Mouse (Mus musculus) urinary bladder, postnatal 14 days (tissue): ENCODE data around the gene F12.

Experiments used
- DNase-seq: peaks from one replicate; pipeline ENCODE4 v3.0.0; 2021; ENCODE audit warnings: low spot score

Gene F12

DNA sequence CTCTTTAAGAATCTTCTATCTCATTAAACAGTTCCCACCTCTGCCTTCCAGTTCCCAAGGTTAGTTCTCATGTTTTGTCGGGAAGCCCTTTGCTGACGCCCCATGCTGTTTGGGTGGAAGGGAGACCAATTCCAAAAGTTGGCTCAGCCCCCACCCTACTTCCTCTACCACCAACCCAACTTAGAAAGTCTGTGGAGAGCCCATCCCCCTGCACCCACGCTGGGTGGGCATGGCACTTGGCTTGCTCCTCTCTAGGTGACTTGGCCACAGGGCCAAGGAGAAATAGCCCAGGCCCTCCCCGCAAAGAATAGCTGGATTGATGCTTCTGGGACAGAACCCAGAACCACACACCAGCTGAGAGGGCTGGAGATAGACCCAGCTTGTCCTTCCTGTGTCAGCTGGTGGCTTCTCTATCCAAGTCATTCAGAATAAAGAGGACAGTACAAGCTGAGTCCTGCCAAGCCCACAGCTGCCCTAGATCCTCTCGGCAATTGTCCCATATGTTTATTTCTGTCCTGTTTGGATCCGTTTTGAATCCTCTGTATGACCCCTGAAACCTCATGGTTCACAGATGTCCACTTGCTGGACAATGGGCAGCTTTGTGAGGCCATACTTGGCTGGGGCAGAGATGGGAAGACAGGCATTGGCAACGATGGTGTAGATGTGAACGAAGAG lies 55.4 kb downstream of the F12 start:
- DNase-seq: no peak

DNA sequence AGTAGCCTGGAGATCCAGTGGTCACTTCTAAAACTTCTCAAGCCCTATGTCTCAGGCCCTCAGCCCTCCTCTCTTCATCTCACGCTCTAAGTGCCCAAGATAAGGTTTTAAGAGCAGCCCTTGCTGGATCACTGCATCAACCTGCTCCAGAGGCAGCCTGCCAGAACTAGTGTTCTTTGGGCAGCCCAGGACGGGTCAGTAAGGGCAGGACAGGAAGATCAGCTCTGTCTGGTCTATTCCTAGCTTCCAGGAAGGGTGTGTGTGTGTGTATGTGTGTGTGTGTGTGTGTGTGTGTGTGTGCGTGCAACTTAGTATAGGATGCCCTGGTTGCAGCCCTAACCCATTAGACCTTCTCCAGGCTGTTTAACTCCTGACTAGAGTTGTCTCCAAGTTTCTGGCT lies 56.4 kb downstream of the F12 start:
- DNase-seq: no peak

DNA sequence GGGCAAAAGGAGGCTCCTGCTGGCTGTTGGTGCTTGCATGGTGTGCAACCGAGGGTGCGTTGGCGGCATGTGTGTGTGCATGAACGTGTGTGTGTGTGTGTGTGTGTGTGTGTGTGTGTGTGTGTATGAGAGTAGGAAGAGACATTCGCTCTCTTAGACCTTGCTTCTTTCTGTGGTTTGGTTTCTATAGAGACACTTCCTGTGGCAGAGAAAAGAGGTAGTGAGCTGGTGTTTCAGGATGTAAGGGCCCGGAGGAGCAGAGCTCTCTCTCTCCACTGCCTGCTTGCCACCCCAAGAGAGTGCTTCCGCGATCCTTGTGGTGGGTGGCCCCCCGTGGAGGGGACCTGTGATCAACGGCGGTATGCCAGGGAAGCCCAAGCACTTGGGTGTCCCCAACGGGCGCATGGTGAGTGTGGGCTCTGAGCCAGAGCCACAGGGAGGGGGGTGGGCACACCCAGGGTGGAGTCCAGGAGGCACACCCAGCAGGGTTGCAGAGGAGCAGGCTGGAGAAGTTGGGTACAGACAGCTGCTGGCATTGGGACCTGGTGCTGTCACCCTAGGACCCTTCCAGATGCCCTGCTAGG lies 57.0 kb downstream of the F12 start, which contains the start of gene Rgs14:
Gene Rgs14 (plus strand): TSS at position 202 of the 584 bp plus-strand sequence.
- DNase-seq: no peak

DNA sequence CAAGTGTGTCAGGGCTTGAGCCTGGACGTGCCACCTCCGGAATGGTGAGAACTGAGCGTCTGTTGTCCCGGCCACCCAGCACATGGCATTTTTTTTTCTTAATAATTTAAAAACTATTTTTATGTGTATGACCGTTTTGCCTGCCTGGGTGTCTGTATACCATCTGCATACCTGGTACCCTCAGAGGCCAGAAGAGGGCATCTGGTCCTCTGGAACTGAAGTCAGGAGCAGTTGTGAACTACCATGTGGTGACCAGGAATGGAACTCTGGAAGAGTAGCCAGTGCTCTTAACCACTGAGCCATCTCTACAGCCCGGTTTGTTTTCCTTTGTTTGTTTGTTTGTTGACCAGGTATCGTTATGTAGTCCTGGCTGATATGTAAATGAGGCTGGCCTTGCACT lies 58.2 kb downstream of the F12 start:
- DNase-seq: no peak
